Mouse (Mus musculus): Measurements from ENCODE around the gene Smdt1. TPM values are rescaled to one million over a fixed set of nuclear protein-coding genes. Genes with fewer than 3 reads are reported as not detected.

Gene Smdt1
- polyA plus RNA-seq, 1 experiment: 481 TPM

- no peaks in the 10 kb centered on the region for H3K79me3 ChIP-seq (ENCODE audit: low read depth)
- H3K27me3 ChIP-seq (ENCODE audit: control insufficient read depth, insufficient read depth, insufficient read length): peaks cover 52% of the 10 kb centered on the region
- no peak within 1 kb of the TSS for H3K4me3 ChIP-seq (ENCODE audit: insufficient read depth, poor library complexity, severe bottlenecking)
- no peaks in the 10 kb centered on the region for H3K36me3 ChIP-seq (ENCODE audit: control insufficient read depth, insufficient read depth)
- TF ChIP-seq MYOG (IDR thresholded peaks at IDR 0.05; ENCODE audit: control insufficient read depth, extremely low read depth, insufficient read length): no peak
- TF ChIP-seq CTCF (IDR thresholded peaks at IDR 0.05; ENCODE audit: control insufficient read depth, insufficient read depth, insufficient read length): no peak
- no peak for TF ChIP-seq CEBPB (IDR thresholded peaks at IDR 0.05; ENCODE audit: low read depth)
- no peak for TF ChIP-seq MYOD1 (IDR thresholded peaks at IDR 0.05; ENCODE audit: control insufficient read depth, insufficient read length, low read depth)
- TF ChIP-seq MAX (IDR thresholded peaks at IDR 0.05): no peak
- no peak for TF ChIP-seq USF1 (IDR thresholded peaks at IDR 0.05; ENCODE audit: low read depth)
- TF ChIP-seq FOSL1 (IDR thresholded peaks at IDR 0.05; ENCODE audit: insufficient read depth, low read length, poor library complexity, severe bottlenecking): no peak
- no peak within 1 kb of the TSS for H3ac ChIP-seq (ENCODE audit: control insufficient read depth, insufficient read length, low read depth)
- no peaks in the 10 kb centered on the region for H3K79me2 ChIP-seq (ENCODE audit: control insufficient read depth, insufficient read depth)
Observed at GRCm38 (mm10) chr15:82298764-82299561, 39.8 kb upstream of the Smdt1 start, which contains the start of gene Wbp2nl. Gene Wbp2nl (plus strand): TSS chr15:82298954.

GRCm38 (mm10) chr15:82307107-82307506, 31.7 kb upstream of the Smdt1 start:
- no peak overlapping the region for H3ac ChIP-seq (ENCODE audit: control insufficient read depth, insufficient read length, low read depth)
- no peaks in the 10 kb centered on the region for H3K36me3 ChIP-seq (ENCODE audit: control insufficient read depth, insufficient read depth)
- H3K79me3 ChIP-seq (ENCODE audit: low read depth): no peaks in the 10 kb centered on the region
- H3K4me3 ChIP-seq (ENCODE audit: insufficient read depth, poor library complexity, severe bottlenecking): no peak overlapping the region
- peaks cover 45% of the 10 kb centered on the region for H3K27me3 ChIP-seq (ENCODE audit: control insufficient read depth, insufficient read depth, insufficient read length)
- H3K79me2 ChIP-seq (ENCODE audit: control insufficient read depth, insufficient read depth): no peaks in the 10 kb centered on the region
- TF ChIP-seq CEBPB (IDR thresholded peaks at IDR 0.05; ENCODE audit: low read depth): no peak
- no peak for TF ChIP-seq USF1 (IDR thresholded peaks at IDR 0.05; ENCODE audit: low read depth)
- no peak for TF ChIP-seq MAX (IDR thresholded peaks at IDR 0.05)
- no peak for TF ChIP-seq CTCF (IDR thresholded peaks at IDR 0.05; ENCODE audit: control insufficient read depth, insufficient read depth, insufficient read length)
- TF ChIP-seq MYOD1 (IDR thresholded peaks at IDR 0.05; ENCODE audit: control insufficient read depth, insufficient read length, low read depth): no peak

DNA sequence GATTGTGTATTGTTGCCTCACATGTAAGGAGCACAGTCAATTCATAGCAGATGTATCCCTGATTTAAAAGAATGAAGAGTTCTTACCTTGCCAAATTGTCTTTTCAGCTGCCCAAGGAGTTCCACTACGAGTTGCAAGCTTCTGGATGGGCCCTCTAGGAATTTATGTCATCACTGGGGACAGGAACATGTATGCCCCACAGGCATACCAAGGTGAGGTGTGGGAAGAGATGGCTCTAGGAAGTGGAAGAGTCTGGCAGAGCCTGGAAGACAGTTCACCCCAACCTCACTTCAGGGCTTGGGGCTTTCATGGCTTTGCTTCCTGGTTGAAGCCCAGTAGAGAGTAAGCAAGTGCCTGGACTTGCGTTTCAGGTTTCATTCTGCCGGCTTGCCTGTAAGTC, 30.3 kb upstream of the Smdt1 start:
- Histone ChIP-seq H3K4me3 (ENCODE audit: insufficient read depth, poor library complexity, severe bottlenecking) (no peak overlapping the region), H3ac (ENCODE audit: control insufficient read depth, insufficient read length, low read depth) (no peak overlapping the region), H3K27me3 (ENCODE audit: control insufficient read depth, insufficient read depth, insufficient read length) (peaks cover 53% of the 10 kb centered on the region), H3K36me3 (ENCODE audit: control insufficient read depth, insufficient read depth) (no peaks in the 10 kb centered on the region), H3K79me2 (ENCODE audit: control insufficient read depth, insufficient read depth) (no peaks in the 10 kb centered on the region), H3K79me3 (ENCODE audit: low read depth) (no peaks in the 10 kb centered on the region)
- no peak for TF ChIP-seq CTCF (IDR thresholded peaks at IDR 0.05; ENCODE audit: control insufficient read depth, insufficient read depth, insufficient read length)
- TF ChIP-seq MAX (IDR thresholded peaks at IDR 0.05): no peak
- no peak for TF ChIP-seq MYOD1 (IDR thresholded peaks at IDR 0.05; ENCODE audit: control insufficient read depth, insufficient read length, low read depth)
- TF ChIP-seq USF1 (IDR thresholded peaks at IDR 0.05; ENCODE audit: low read depth): no peak
- no peak for TF ChIP-seq FOSL1 (IDR thresholded peaks at IDR 0.05; ENCODE audit: insufficient read depth, low read length, poor library complexity, severe bottlenecking)
- no peak for TF ChIP-seq MYOG (IDR thresholded peaks at IDR 0.05; ENCODE audit: control insufficient read depth, extremely low read depth, insufficient read length)
- no peak for TF ChIP-seq CEBPB (IDR thresholded peaks at IDR 0.05; ENCODE audit: low read depth)

- Histone ChIP-seq H3K79me2 (ENCODE audit: control insufficient read depth, insufficient read depth) (no peaks in the 10 kb centered on the region), H3ac (ENCODE audit: control insufficient read depth, insufficient read length, low read depth) (no peak overlapping the region), H3K4me3 (ENCODE audit: insufficient read depth, poor library complexity, severe bottlenecking) (no peak overlapping the region), H3K36me3 (ENCODE audit: control insufficient read depth, insufficient read depth) (no peaks in the 10 kb centered on the region), H3K79me3 (ENCODE audit: low read depth) (no peaks in the 10 kb centered on the region), H3K27me3 (ENCODE audit: control insufficient read depth, insufficient read depth, insufficient read length) (peaks cover 31% of the 10 kb centered on the region)
- TF ChIP-seq MYOD1 (IDR thresholded peaks at IDR 0.05; ENCODE audit: control insufficient read depth, insufficient read length, low read depth): no peak
- TF ChIP-seq MAX (IDR thresholded peaks at IDR 0.05): no peak
- TF ChIP-seq MYOG (IDR thresholded peaks at IDR 0.05; ENCODE audit: control insufficient read depth, extremely low read depth, insufficient read length): no peak
- TF ChIP-seq CTCF (IDR thresholded peaks at IDR 0.05; ENCODE audit: control insufficient read depth, insufficient read depth, insufficient read length): no peak
- no peak for TF ChIP-seq USF1 (IDR thresholded peaks at IDR 0.05; ENCODE audit: low read depth)
- no peak for TF ChIP-seq FOSL1 (IDR thresholded peaks at IDR 0.05; ENCODE audit: insufficient read depth, low read length, poor library complexity, severe bottlenecking)
Observed at GRCm38 (mm10) chr15:82317839-82318238, 20.9 kb upstream of the Smdt1 start.

DNA sequence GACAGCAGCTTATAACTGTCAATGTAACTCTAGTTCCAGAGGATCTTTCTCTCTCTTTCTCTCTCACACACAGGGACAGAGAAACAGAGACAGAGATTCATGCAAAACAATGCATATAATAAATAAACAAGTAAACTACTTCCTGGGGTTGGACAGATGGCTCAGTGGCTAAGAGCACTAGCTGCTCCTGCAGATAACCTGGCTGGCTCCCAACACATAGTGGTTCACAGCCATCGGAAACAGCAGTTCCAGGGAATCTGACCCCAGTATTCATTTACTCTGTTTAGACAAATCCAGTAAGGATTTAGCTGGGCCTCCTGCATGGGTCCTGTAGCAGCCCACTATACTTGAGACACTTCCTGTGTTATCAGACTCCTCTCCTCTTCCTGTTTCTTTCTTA, 19.1 kb upstream of the Smdt1 start:
- TF ChIP-seq FOSL1 (IDR thresholded peaks at IDR 0.05; ENCODE audit: insufficient read depth, low read length, poor library complexity, severe bottlenecking): no peak
- TF ChIP-seq MYOG (IDR thresholded peaks at IDR 0.05; ENCODE audit: control insufficient read depth, extremely low read depth, insufficient read length): no peak
- TF ChIP-seq USF1 (IDR thresholded peaks at IDR 0.05; ENCODE audit: low read depth): no peak
- TF ChIP-seq MAX (IDR thresholded peaks at IDR 0.05): no peak
- TF ChIP-seq CTCF (IDR thresholded peaks at IDR 0.05; ENCODE audit: control insufficient read depth, insufficient read depth, insufficient read length): no peak
- no peak for TF ChIP-seq MYOD1 (IDR thresholded peaks at IDR 0.05; ENCODE audit: control insufficient read depth, insufficient read length, low read depth)
- TF ChIP-seq CEBPB (IDR thresholded peaks at IDR 0.05; ENCODE audit: low read depth): no peak
- Histone ChIP-seq H3K79me2 (ENCODE audit: control insufficient read depth, insufficient read depth) (no peaks in the 10 kb centered on the region), H3ac (ENCODE audit: control insufficient read depth, insufficient read length, low read depth) (no peak overlapping the region), H3K79me3 (ENCODE audit: low read depth) (no peaks in the 10 kb centered on the region), H3K36me3 (ENCODE audit: control insufficient read depth, insufficient read depth) (no peaks in the 10 kb centered on the region), H3K4me3 (ENCODE audit: insufficient read depth, poor library complexity, severe bottlenecking) (no peak overlapping the region), H3K27me3 (ENCODE audit: control insufficient read depth, insufficient read depth, insufficient read length) (peaks cover 18% of the 10 kb centered on the region)

Data from C2C12 (cell line).